Mouse (Mus musculus): ENCODE measurements around the gene Snx19.

Snx19 gene

GRCm38 (mm10) chr9:30426882-30427632 lies at the start of gene Snx19:
TSS of gene Snx19 (plus strand) at chr9:30427108.
- in situ Hi-C loops (cut with MboI, MseI): loop anchor here (5.0 to 25.0 kb wide), 2 partner anchors 765 to 985 kb away; no protein-coding TSS in a partner anchor

- in situ Hi-C loops (cut with MboI, MseI): no loop called here
These were observed 26.1 kb upstream of the Snx19 start for GRCm38 (mm10) chr9:30400771-30401170.

- in situ Hi-C loops (cut with MboI, MseI): no loop called here
These were observed 4.0 kb upstream of the Snx19 start for GRCm38 (mm10) chr9:30422940-30423339.

GRCm38 (mm10) chr9:30425178-30425577 lies 1.7 kb upstream of the Snx19 start:
- in situ Hi-C loops (cut with MboI, MseI): loop anchor here (5.0 to 25.0 kb wide), 2 partner anchors 763 to 987 kb away; no protein-coding TSS in a partner anchor

- in situ Hi-C loops (cut with MboI, MseI): loop anchor here (5.0 to 25.0 kb wide), 2 partner anchors 766 to 984 kb away; no protein-coding TSS in a partner anchor
These were observed 1.3 kb downstream of the Snx19 start for GRCm38 (mm10) chr9:30428231-30428630.

GRCm38 (mm10) chr9:30430447-30430846 lies 3.5 kb downstream of the Snx19 start:
- in situ Hi-C loops (cut with MboI, MseI): loop anchor here in 1 of 2 experiments (25.0 kb wide), 1 partner anchor 982 kb away; no protein-coding TSS in a partner anchor

- in situ Hi-C loops (cut with MboI, MseI): loop anchor here in 1 of 2 experiments (25.0 kb wide), 1 partner anchor 980 kb away; no protein-coding TSS in a partner anchor
These were observed 5.0 kb downstream of the Snx19 start for GRCm38 (mm10) chr9:30431909-30432308.

- in situ Hi-C loops (cut with MboI, MseI): loop anchor here in 1 of 2 experiments (25.0 kb wide), 1 partner anchor 978 kb away; no protein-coding TSS in a partner anchor
These were observed 7.0 kb downstream of the Snx19 start for GRCm38 (mm10) chr9:30433914-30434313.

GRCm38 (mm10) chr9:30435902-30436585 lies 9.1 kb downstream of the Snx19 start:
- in situ Hi-C loops (cut with MboI, MseI): loop anchor here in 1 of 2 experiments (25.0 kb wide), 1 partner anchor 976 kb away; no protein-coding TSS in a partner anchor

- in situ Hi-C loops (cut with MboI, MseI): loop anchor here in 1 of 2 experiments (25.0 kb wide), 1 partner anchor 974 kb away; no protein-coding TSS in a partner anchor
These were observed 11.6 kb downstream of the Snx19 start for GRCm38 (mm10) chr9:30438505-30438904.

GRCm38 (mm10) chr9:30441761-30442160 lies 14.9 kb downstream of the Snx19 start:
- in situ Hi-C loops (cut with MboI, MseI): loop anchor here (10.0 to 25.0 kb wide), 3 partner anchors 643 to 971 kb away; no protein-coding TSS in a partner anchor

- in situ Hi-C loops (cut with MboI, MseI): loop anchor here (10.0 to 25.0 kb wide), 3 partner anchors 639 to 967 kb away; no protein-coding TSS in a partner anchor
These were observed 18.6 kb downstream of the Snx19 start for GRCm38 (mm10) chr9:30445232-30446085.

- in situ Hi-C loops (cut with MboI, MseI): loop anchor here (10.0 to 25.0 kb wide), 3 partner anchors 639 to 966 kb away; no protein-coding TSS in a partner anchor
These were observed 19.2 kb downstream of the Snx19 start for GRCm38 (mm10) chr9:30446126-30446525.

- in situ Hi-C loops (cut with MboI, MseI): loop anchor here (10.0 to 25.0 kb wide), 3 partner anchors 636 to 964 kb away; no protein-coding TSS in a partner anchor
These were observed 21.6 kb downstream of the Snx19 start for GRCm38 (mm10) chr9:30448459-30448858.

GRCm38 (mm10) chr9:30449862-30450261 lies 23.0 kb downstream of the Snx19 start:
- in situ Hi-C loops (cut with MboI, MseI): loop anchor here (10.0 to 25.0 kb wide), 3 partner anchors 635 to 962 kb away; no protein-coding TSS in a partner anchor

GRCm38 (mm10) chr9:30450834-30451233 lies 23.9 kb downstream of the Snx19 start:
- in situ Hi-C loops (cut with MboI, MseI): no loop called here

- in situ Hi-C loops (cut with MboI, MseI): no loop called here
These were observed 27.6 kb downstream of the Snx19 start for GRCm38 (mm10) chr9:30454527-30454926.

GRCm38 (mm10) chr9:30456250-30456649 lies 29.3 kb downstream of the Snx19 start:
- in situ Hi-C loops (cut with MboI, MseI): no loop called here

- in situ Hi-C loops (cut with MboI, MseI): no loop called here
These were observed 33.6 kb downstream of the Snx19 start for GRCm38 (mm10) chr9:30460501-30460900.

GRCm38 (mm10) chr9:30464661-30465060 lies 37.8 kb downstream of the Snx19 start:
- in situ Hi-C loops (cut with MboI, MseI): no loop called here

GRCm38 (mm10) chr9:30480043-30480442 lies 53.1 kb downstream of the Snx19 start:
- in situ Hi-C loops (cut with MboI, MseI): loop anchor here (5.0 kb wide), 3 partner anchors 462 to 607 kb away; partner anchors contain the start of gene Adamts8 (in 2 of the 2)
